8 mouse cellular contexts compared by ENCODE assay signal in the genomic region with DNA sequence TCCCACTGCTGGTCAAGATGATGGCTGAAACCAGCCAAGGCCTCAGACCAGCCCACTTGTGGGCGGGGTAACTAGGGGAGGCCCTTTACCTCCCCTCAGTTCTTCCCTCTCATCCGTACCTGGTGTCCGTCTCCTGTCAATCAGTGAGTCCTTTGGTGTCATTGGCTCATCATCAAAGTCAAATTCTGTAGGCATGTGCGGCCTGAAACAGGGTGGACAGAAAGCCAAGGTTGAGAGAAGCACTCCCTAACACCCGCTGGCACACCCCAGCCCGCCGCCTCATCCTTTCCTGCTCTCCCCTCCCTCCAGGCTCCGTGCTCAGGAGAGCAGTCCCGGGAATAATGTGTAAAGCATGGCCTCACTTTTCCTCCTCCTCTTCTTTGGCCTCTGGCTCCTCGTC. TPM values are rescaled to one million over a fixed set of nuclear protein-coding genes. Genes with fewer than 3 reads are reported as not detected.
DNase-seq lines count a peak whose midpoint lies in the region; ATAC-seq and TF ChIP-seq lines count a peak whose summit lies in the region.

No protein-coding gene starts in this region.

- H3K4me2 ChIP-seq in heart, embryonic 15.5 days = peak overlapping the region; percentile 88

- peaks cover 12% of the 10 kb centered on the region for H3K4me1 ChIP-seq in spleen, adult 2 months (ENCODE audit: control insufficient read depth, insufficient read depth, insufficient read length)
- H3K4me1 ChIP-seq in heart, embryonic 15.5 days (replicated peaks) = peaks cover 57% of the 10 kb centered on the region

- H3K36me3 ChIP-seq in spleen, adult 2 months (ENCODE audit: control insufficient read depth, insufficient read depth, low read length) = peaks cover 2% of the 10 kb centered on the region; the same call in 1 of the 2 replicates
- peaks cover 11% of the 10 kb centered on the region; the same call in 1 of the 2 replicates for H3K36me3 ChIP-seq in heart, embryonic 15.5 days

- no peak for TF ChIP-seq POLR2A in spleen, adult 2 months (IDR thresholded peaks at IDR 0.05; ENCODE audit: low read depth, low read length)

- peak overlapping the region; percentile 93 for H3K9ac ChIP-seq in heart, embryonic 15.5 days

- H3K27ac ChIP-seq in spleen, adult 2 months (ENCODE audit: insufficient read depth, low read length) = peak overlapping the region; percentile 93
- H3K27ac ChIP-seq in heart, embryonic 15.5 days = peak overlapping the region; percentile 99

- no peak for DNase-seq in spleen, adult 2 months (ENCODE audit: low read depth in 1 of 2, low spot score in 2 of 2)
- no peak for DNase-seq in spleen, adult 18-20 months
- peak; percentile 59 to 73 for DNase-seq in cerebellum, postnatal 14 days
- DNase-seq in large intestine, adult 2 months (ENCODE audit: low read depth, low spot score) = peak; percentile 64
- no peak for DNase-seq in thymus, postnatal 25 days
- DNase-seq in urinary bladder, postnatal 36 days (ENCODE audit: low spot score in 2 of 2) = no peak

- no peak for TF ChIP-seq CTCF in spleen, adult 2 months (IDR thresholded peaks at IDR 0.05; ENCODE audit: extremely low read depth, insufficient read depth, insufficient read length, insufficient replicate concordance)

- peak overlapping the region; percentile 76 for H3K4me3 ChIP-seq in spleen, adult 2 months (ENCODE audit: extremely low read depth, insufficient read depth, insufficient read length)
- H3K4me3 ChIP-seq in heart, embryonic 15.5 days = peak overlapping the region; percentile 77

- 15% methylated on average over 10 of the region's 10 CpGs for WGBS in spleen, adult 2 months
- 2% methylated on average over 10 of the region's 10 CpGs for WGBS in heart, embryonic 15.5 days
- WGBS in large intestine, adult 2 months = 2% methylated on average over 10 of the region's 10 CpGs

- H3K27me3 ChIP-seq in spleen, adult 2 months (ENCODE audit: control insufficient read depth, insufficient read depth, low read length) = no peaks in the 10 kb centered on the region
- H3K27me3 ChIP-seq in heart, embryonic 15.5 days = no peaks in the 10 kb centered on the region

- H3K9me3 ChIP-seq in heart, embryonic 15.5 days (replicated peaks) = no peaks in the 10 kb centered on the region

- peak; percentile 28; the same call in 1 of the 2 replicates for ATAC-seq in heart, embryonic 15.5 days (replicated peaks; ENCODE audit: insufficient number of reproducible peaks, insufficient read depth, low FRiP score, low read depth)
- ATAC-seq in megakaryocyte-erythroid progenitor cell, adult 5-6 weeks (replicated peaks; ENCODE audit: low FRiP score, low TSS enrichment, poor library complexity, severe bottlenecking) = 0 out of 2 replicates have a peak, but pooled peaks have one; percentile 2

RNA-seq across cellular contexts. Expression of gene Pagr1b, which starts 0.2 kb away (rescaled TPM):
- polyA plus RNA-seq in spleen, adult 2 months (2012; rRNA removed) = 0.48 and 2.5 TPM in 2 replicates
- 0.74 TPM in 1 of 2 replicates, not detected in the other for polyA plus RNA-seq in heart, embryonic 15.5 days (2015; fragmentation: Nextera tagmentation; extraction: Ambion mirVana)
- polyA plus RNA-seq in large intestine, adult 2 months (2012; rRNA removed) = 0.45 and 3.0 TPM in 2 replicates
- total RNA-seq in megakaryocyte-erythroid progenitor cell, adult 5-6 weeks (2014; fragmentation: Nextera tagmentation) = 0.66 TPM in 1 of 2 replicates, not detected in the other
- total RNA-seq in megakaryocyte-erythroid progenitor cell, adult 5-6 weeks (2017) = 4.5 and 8.7 TPM in 2 replicates

RNA-seq across cellular contexts. Expression of gene Pagr1a, which starts 1.1 kb away (rescaled TPM):
- 3.1 and 3.3 TPM in 2 replicates for polyA plus RNA-seq in spleen, adult 2 months (2012; rRNA removed)
- 59.7 and 73.1 TPM in 2 replicates for polyA plus RNA-seq in heart, embryonic 15.5 days (2015; fragmentation: Nextera tagmentation; extraction: Ambion mirVana)
- 5.3 and 11.3 TPM in 2 replicates for polyA plus RNA-seq in large intestine, adult 2 months (2012; rRNA removed)
- total RNA-seq in megakaryocyte-erythroid progenitor cell, adult 5-6 weeks (2014; fragmentation: Nextera tagmentation) = 62.5 and 66.9 TPM in 2 replicates
- total RNA-seq in megakaryocyte-erythroid progenitor cell, adult 5-6 weeks (2017) = 24.5 TPM in 1 of 2 replicates, not detected in the other

RNA-seq across cellular contexts. Expression of gene Mvp, which starts 1.7 kb away (rescaled TPM):
- 63.3 and 80.9 TPM in 2 replicates for polyA plus RNA-seq in spleen, adult 2 months (2012; rRNA removed)
- 14.5 and 18.1 TPM in 2 replicates for polyA plus RNA-seq in heart, embryonic 15.5 days (2015; fragmentation: Nextera tagmentation; extraction: Ambion mirVana)
- 185 and 289 TPM in 2 replicates for polyA plus RNA-seq in large intestine, adult 2 months (2012; rRNA removed)
- total RNA-seq in megakaryocyte-erythroid progenitor cell, adult 5-6 weeks (2014; fragmentation: Nextera tagmentation) = 5.6 and 7.9 TPM in 2 replicates
- 13.5 and 19.7 TPM in 2 replicates for total RNA-seq in megakaryocyte-erythroid progenitor cell, adult 5-6 weeks (2017)

RNA-seq across cellular contexts. Expression of gene Gm42742, which starts 4.8 kb away (rescaled TPM):
- 27.8 and 31.8 TPM in 2 replicates for polyA plus RNA-seq in spleen, adult 2 months (2012; rRNA removed)
- 15.7 and 16.6 TPM in 2 replicates for polyA plus RNA-seq in heart, embryonic 15.5 days (2015; fragmentation: Nextera tagmentation; extraction: Ambion mirVana)
- polyA plus RNA-seq in large intestine, adult 2 months (2012; rRNA removed) = 22.1 and 23.8 TPM in 2 replicates
- total RNA-seq in megakaryocyte-erythroid progenitor cell, adult 5-6 weeks (2014; fragmentation: Nextera tagmentation) = 0.47 and 3.3 TPM in 2 replicates
- 22.6 TPM in 1 of 2 replicates, not detected in the other for total RNA-seq in megakaryocyte-erythroid progenitor cell, adult 5-6 weeks (2017)

RNA-seq across cellular contexts. Expression of gene Prrt2, which starts 4.9 kb away (rescaled TPM):
- 5.8 and 6.5 TPM in 2 replicates for polyA plus RNA-seq in spleen, adult 2 months (2012; rRNA removed)
- polyA plus RNA-seq in heart, embryonic 15.5 days (2015; fragmentation: Nextera tagmentation; extraction: Ambion mirVana) = 1.9 and 4.1 TPM in 2 replicates
- polyA plus RNA-seq in large intestine, adult 2 months (2012; rRNA removed) = 1.7 and 2.5 TPM in 2 replicates
- total RNA-seq in megakaryocyte-erythroid progenitor cell, adult 5-6 weeks (2014; fragmentation: Nextera tagmentation) = 0.74 and 2.0 TPM in 2 replicates
- total RNA-seq in megakaryocyte-erythroid progenitor cell, adult 5-6 weeks (2017) = 0.80 and 2.3 TPM in 2 replicates

Comparison
In these comparisons a context has a peak if more than half of its experiments do, and no peak if none do; other contexts are left out.
1. DNase-seq: peak in cerebellum, postnatal 14 days (2 of 2) and large intestine, adult 2 months (single experiment); none in spleen, adult 2 months (0 of 2), spleen, adult 18-20 months (0 of 2), thymus, postnatal 25 days (single experiment) and urinary bladder, postnatal 36 days (0 of 2).